Mouse (Mus musculus) heart, embryonic 10.5 days (tissue): ENCODE results near the gene Atp6v1g2. TPM values are rescaled to one million over a fixed set of nuclear protein-coding genes. Genes with fewer than 3 reads are reported as not detected.

Experiments used
- DNase-seq: peaks from one replicate; pipeline ENCODE4 v3.0.0-alpha.2; 2017; ENCODE audit warnings: low spot score
- H3K27ac ChIP-seq: fragments of 300-500 bp; sonication (generic); 2 replicates; pipeline ENCODE4 v1.5.1; 2016; ENCODE audit warnings: mild to moderate bottlenecking
- H3K27me3 ChIP-seq: fragments of 300-500 bp; sonication (generic); 2 replicates; pipeline ENCODE4 v1.6.1; 2016; ENCODE audit warnings: mild to moderate bottlenecking; ENCODE audit not compliant: poor library complexity, insufficient read depth, severe bottlenecking
- H3K36me3 ChIP-seq: fragments of 300-500 bp; sonication (generic); 2 replicates; pipeline ENCODE4 v1.6.1; 2016; ENCODE audit warnings: mild to moderate bottlenecking, moderate library complexity
- H3K4me1 ChIP-seq: fragments of 300-500 bp; sonication (generic); 2 replicates; pipeline ENCODE4 v1.6.1; 2016; ENCODE audit warnings: mild to moderate bottlenecking
- H3K4me3 ChIP-seq: fragments of 300-500 bp; sonication (generic); 2 replicates; pipeline ENCODE4 v1.5.1; 2016; ENCODE audit warnings: mild to moderate bottlenecking, moderate library complexity
- H3K9me3 ChIP-seq: fragments of 300-500 bp; sonication (generic); 2 replicates; pipeline ENCODE4 v1.6.1; 2016; ENCODE audit warnings: mild to moderate bottlenecking, moderate library complexity
- WGBS: fragments of 180-500 bp; shearing (Covaris S2); methylation state at CpG from one replicate; pipeline ENCODE4 v1.1.7; 2016; 5-methylcytosine and 5-hydroxymethylcytosine counted together
- polyA plus RNA-seq: library from polyadenylated mRNA; unstranded; fragments of >200 nt; fragmentation: Nextera tagmentation; extraction: Ambion mirVana; gene quantifications from 2 replicates; pipeline ENCODE4 v1.2.1, GENCODE M21; 2016

The Atp6v1g2 gene
- polyA plus RNA-seq: 6.5 and 10.1 TPM in 2 replicates

DNA sequence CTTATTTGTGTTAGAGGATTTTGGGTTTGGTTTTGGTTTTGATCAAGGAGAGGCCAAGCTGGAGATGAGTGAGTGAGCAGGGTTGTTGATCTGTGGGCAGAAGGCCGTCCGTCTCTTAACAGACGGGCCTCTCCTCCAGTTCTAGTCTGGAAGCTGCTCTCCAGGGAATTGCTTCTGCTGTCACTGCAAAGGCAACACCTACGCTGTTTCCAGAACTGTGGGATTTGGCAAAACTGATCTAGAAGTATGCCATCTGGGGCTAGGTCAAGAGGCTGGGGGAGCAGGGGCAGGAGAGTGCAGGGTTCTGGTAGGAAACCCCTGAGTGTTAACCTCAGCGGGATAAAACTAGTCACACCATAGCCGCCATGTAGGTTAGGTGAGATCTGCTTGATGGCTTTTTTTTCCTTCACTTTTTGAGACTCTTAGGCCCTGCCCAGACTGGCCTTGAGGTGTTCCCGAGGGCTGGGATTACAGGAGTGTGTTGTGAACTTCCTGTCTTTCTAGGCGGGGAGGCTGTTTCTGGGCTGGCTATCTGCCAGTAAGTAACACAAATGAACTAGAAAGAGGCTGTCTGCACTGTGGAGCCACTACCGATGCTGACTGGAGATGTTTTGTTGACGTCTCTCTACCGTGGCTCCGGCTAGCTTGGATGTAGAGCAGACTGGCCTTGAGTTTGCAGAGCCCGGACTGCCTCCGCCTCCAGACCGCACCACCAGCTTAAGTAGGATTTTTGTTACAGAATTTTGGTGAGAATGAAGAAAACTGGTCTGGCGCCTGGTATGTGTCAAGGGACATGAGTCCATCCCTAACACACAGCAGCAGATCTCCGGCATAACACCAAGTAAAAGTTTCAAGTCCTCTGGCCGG is at the start of gene Atp6v1g2:
TSS of gene Atp6v1g2 (plus strand) at position 547 of the 867 bp plus-strand sequence.
- H3K9me3 ChIP-seq: no peaks in the 10 kb centered on the region
- H3K4me1 ChIP-seq: peaks cover 35% of the 10 kb centered on the region
- peak within 1 kb of the TSS; percentile 97 for H3K27ac ChIP-seq
- DNase-seq: no peak
- H3K27me3 ChIP-seq: no peaks in the 10 kb centered on the region
- H3K4me3 ChIP-seq: peak within 1 kb of the TSS; percentile 79
- 69% methylated on average over 18 of the region's 18 CpGs for WGBS
- peaks cover 40% of the 10 kb centered on the region for H3K36me3 ChIP-seq

DNA sequence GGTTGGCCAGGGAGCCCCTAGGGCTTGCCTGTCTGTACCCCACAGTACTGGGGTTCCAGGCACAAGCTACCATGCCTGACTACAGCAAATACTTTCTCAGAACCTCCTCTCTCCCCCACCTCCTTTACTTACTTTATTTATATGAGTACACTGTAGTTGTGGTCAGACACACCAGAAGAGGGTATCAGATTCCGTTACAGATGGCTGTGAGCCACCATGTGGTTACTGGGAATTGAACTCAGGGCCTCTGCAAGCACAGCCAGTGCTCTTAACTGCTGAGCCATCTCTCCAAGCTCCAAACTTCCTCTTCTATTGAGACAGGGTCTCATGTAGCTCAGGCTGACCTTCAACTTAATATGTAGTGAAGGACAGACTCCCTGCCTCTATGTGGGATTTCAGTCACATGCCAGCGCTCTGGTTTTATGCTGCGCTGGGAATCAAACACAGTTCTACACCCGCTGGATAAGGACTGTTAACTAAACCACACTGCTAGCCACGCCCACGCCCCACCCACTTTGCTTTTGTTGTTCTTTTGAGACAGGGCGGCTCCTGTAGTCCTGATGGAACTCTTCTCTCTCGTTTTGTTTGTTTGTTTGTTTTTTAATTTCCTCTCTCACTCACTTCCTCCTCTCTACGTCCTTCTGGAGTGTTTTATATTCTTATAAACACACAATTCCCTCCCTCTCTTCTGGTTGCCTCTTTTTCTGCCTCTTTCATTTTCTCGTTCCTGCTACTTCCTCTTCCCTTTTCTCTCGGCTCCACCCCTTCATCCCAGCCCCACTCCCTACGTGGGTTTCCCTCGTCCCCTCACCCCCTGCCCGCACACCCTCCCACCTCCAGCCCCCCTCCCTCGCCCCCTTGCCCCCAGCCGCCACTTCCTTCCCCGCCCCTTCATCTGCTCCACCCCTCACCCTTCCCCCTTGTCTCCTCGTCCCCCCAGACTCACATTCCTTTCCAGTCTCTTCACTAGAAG is 47.5 kb upstream of the Atp6v1g2 start:
- Histone ChIP-seq H3K4me1 (peaks cover 17% of the 10 kb centered on the region), H3K27ac (peak overlapping the region; percentile 83), H3K36me3 (no peaks in the 10 kb centered on the region), H3K27me3 (no peaks in the 10 kb centered on the region), H3K4me3 (peak overlapping the region; percentile 66), H3K9me3 (no peaks in the 10 kb centered on the region)
- peak; percentile 86 for DNase-seq
- WGBS: 3% methylated on average over 18 of the region's 18 CpGs

DNA sequence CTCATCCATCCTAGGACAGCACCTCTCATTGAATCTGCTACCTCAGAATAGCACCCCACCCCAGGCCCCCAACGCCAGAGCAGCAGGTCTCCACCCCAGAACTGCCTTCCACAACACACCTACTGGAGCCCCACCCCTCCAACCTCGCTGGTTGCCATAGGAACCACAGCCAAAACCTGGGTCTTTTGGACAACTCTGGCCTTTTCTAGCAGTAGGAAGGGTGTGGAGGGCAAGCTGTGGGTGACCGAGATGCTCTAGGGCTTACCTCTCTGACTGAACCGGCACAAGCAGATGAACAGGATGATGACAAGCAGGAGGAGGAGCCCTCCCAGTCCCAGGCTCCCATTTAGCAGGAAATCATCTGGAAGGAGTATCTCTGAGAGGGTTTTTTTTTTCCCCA is 46.8 kb upstream of the Atp6v1g2 start:
- H3K4me1 ChIP-seq: peaks cover 17% of the 10 kb centered on the region
- DNase-seq: no peak
- whole genome bisulfite sequencing: 0% methylated on average over 4 of the region's 4 CpGs

DNA sequence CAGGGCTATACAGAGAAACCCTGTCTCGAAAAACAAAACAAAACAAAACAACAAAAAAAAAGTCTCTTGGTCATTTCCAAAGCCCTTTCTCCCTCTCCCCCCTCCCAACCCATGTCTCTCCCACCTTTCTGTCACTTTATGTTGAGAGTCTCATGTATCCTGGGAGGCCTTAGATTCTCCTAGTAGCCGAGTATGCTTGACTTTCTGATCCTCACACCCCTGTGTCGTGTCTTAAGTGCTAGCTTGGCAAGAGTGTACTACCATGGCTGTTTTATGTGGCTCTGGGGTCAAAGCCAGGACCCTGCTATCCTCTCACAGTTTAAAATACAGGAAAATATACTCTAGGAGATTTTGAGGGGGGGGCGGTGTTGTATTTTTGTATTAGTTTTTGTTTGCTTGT is 46.1 kb upstream of the Atp6v1g2 start:
- Histone ChIP-seq H3K27ac (no peak overlapping the region), H3K4me3 (no peak overlapping the region)
- 73% methylated on average over 4 of the region's 4 CpGs for WGBS

More for the DNA sequence above, 46.8 kb upstream of the Atp6v1g2 start:
- Histone ChIP-seq H3K36me3 (no peaks in the 10 kb centered on the region), H3K9me3 (no peaks in the 10 kb centered on the region), H3K27ac (peak overlapping the region; percentile 83), H3K4me3 (peak overlapping the region; percentile 66), H3K27me3 (no peaks in the 10 kb centered on the region)

DNA sequence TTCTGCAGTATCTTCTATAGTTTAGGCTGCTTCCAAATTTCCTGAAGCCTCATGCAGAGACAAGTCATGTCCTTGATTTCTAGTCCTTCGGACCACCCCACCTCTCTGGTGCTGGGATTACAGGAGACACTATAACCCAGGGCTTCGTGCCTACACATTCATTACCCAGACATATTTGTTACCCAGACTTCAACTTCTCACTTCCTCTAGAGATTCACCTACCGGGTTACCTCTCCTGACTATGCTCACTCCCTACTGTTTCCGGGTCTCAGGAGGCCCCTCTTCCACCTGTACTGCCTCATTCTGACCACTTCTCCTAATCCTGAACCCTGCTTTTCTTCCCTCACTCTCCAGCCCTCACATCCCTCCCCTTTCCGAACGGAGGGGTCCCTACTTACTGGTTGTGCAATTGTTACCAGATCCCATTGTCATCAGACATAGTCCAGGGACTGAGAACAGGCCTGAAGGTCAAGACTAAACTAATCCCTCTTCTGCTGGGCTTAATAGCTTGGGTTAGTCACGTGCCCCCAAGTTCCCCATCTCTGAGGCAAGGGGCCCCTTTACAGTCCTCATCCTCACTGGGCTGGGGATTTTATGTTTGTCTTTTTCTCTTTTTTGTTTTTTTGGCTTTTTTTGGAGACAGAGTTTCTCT is 45.4 kb upstream of the Atp6v1g2 start, which contains the start of gene Lst1:
TSS of gene Lst1 (minus strand) at position 481 of the 652 bp plus-strand sequence.
- WGBS: 76% methylated on average over 7 of the region's 7 CpGs
- peaks cover 17% of the 10 kb centered on the region for H3K4me1 ChIP-seq
- DNase-seq: no peak
- peaks cover 4% of the 10 kb centered on the region; the same call in 1 of the 2 replicates for H3K27me3 ChIP-seq
- no peaks in the 10 kb centered on the region for H3K36me3 ChIP-seq
- no peaks in the 10 kb centered on the region for H3K9me3 ChIP-seq
- H3K4me3 ChIP-seq: no peak within 1 kb of the TSS
- H3K27ac ChIP-seq: 0 out of 2 replicates have a peak within 1 kb of the TSS, but pooled peaks have one; percentile 42

More for the DNA sequence above, 46.1 kb upstream of the Atp6v1g2 start:
- Histone ChIP-seq H3K36me3 (no peaks in the 10 kb centered on the region), H3K4me1 (peaks cover 17% of the 10 kb centered on the region), H3K27me3 (no peaks in the 10 kb centered on the region), H3K9me3 (no peaks in the 10 kb centered on the region)
- no peak for DNase-seq

DNA sequence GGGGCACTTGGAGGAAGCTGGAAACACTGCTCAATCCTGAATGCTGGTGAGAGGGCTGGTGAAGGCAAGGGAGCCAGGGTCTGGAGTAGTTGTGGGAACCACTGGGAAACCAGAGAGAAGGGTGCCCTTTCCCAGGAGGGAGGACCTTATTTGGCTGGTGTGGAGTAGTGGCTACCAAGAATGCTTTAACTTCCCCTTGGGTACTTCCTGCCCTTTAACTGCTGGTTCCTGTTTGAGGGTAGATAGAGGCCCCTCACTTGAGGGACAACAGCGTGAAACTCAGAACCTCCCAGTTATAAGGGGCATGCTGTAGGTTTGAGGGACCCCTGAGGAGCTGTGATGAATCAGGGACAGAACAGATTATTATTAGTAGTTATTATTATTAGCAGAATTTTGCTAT is 44.3 kb upstream of the Atp6v1g2 start:
- 43% methylated on average over 1 of the region's 1 CpGs for WGBS
- Histone ChIP-seq H3K4me3 (no peak overlapping the region), H3K27me3 (peaks cover 14% of the 10 kb centered on the region), H3K27ac (0 out of 2 replicates have a peak overlapping the region, but pooled peaks have one; percentile 42), H3K4me1 (peaks cover 22% of the 10 kb centered on the region), H3K9me3 (no peaks in the 10 kb centered on the region), H3K36me3 (no peaks in the 10 kb centered on the region)
- DNase-seq: no peak

DNA sequence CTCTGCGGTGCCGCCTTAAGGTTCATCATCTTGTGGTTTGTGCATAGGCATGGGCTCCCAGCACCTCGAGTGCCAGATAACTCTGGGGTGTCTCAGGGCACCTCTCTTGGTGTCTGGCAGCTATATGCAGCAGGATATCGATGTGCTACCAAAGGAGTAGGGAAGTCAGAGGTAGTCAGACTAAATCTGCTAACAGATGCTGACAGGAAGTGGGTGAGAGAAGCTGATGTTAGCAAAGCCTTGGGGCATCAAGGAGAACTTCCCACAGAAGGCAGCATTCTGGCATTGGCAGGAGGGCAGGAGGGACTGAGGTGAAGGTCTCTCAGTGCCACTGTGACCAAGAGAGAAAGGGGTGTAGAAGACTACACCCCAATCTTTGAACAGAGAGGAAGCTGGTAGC is 43.4 kb upstream of the Atp6v1g2 start:
- WGBS: 56% methylated on average over 4 of the region's 4 CpGs
- H3K4me3 ChIP-seq: no peak overlapping the region
- H3K27me3 ChIP-seq: peaks cover 23% of the 10 kb centered on the region
- H3K9me3 ChIP-seq: no peaks in the 10 kb centered on the region
- H3K27ac ChIP-seq: no peak overlapping the region
- H3K36me3 ChIP-seq: no peaks in the 10 kb centered on the region
- H3K4me1 ChIP-seq: peaks cover 30% of the 10 kb centered on the region
- no peak for DNase-seq

DNA sequence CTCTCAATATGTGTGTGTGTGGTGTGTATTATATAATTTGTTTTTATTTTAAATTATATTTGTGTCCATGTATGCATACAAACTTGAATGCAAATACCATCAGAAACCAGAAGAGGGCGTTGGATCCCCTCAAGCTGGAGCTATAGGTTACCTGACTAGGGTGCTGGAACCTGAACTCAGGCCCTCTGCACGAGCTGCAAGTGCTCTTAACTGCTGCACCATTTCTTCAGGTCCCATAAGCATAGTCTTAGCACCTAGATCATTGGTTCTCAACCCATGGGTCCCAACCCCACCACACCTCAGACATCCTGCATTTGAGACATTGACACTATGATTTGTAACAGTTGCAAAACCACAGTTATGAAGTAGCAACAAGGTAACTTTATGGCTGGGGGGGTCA is 41.7 kb upstream of the Atp6v1g2 start:
- H3K4me3 ChIP-seq: no peak overlapping the region
- H3K27me3 ChIP-seq: peaks cover 40% of the 10 kb centered on the region
- H3K36me3 ChIP-seq: no peaks in the 10 kb centered on the region
- H3K9me3 ChIP-seq: no peaks in the 10 kb centered on the region
- peaks cover 34% of the 10 kb centered on the region for H3K4me1 ChIP-seq
- 54% methylated on average over 2 of the region's 2 CpGs for WGBS
- no peak overlapping the region for H3K27ac ChIP-seq
- DNase-seq: no peak

DNA sequence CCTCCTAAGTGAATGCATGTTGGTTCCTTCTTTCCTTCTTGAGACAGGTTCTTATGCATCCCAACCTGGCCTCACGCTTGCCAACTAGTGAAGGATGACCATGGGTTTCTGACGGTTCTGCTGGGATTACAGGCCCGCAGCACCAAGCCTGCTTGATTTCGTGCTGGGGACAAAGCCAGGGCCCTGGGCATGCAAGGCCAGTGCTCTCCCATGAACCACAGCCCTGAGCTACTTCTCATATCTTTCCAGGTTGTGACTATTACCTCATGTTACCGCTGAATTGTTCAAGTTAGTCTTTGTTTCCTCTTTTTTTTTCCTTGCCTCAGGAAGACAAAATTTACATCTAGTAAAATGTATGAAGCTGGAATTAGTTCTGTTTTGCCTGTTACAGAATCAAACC is 40.5 kb upstream of the Atp6v1g2 start:
- no peak for DNase-seq
- H3K4me3 ChIP-seq: no peak overlapping the region
- H3K9me3 ChIP-seq: no peaks in the 10 kb centered on the region
- no peaks in the 10 kb centered on the region for H3K36me3 ChIP-seq
- no peak overlapping the region for H3K27ac ChIP-seq
- peaks cover 34% of the 10 kb centered on the region for H3K4me1 ChIP-seq
- H3K27me3 ChIP-seq: peaks cover 52% of the 10 kb centered on the region
- WGBS: 75% methylated on average over 5 of the region's 5 CpGs

DNA sequence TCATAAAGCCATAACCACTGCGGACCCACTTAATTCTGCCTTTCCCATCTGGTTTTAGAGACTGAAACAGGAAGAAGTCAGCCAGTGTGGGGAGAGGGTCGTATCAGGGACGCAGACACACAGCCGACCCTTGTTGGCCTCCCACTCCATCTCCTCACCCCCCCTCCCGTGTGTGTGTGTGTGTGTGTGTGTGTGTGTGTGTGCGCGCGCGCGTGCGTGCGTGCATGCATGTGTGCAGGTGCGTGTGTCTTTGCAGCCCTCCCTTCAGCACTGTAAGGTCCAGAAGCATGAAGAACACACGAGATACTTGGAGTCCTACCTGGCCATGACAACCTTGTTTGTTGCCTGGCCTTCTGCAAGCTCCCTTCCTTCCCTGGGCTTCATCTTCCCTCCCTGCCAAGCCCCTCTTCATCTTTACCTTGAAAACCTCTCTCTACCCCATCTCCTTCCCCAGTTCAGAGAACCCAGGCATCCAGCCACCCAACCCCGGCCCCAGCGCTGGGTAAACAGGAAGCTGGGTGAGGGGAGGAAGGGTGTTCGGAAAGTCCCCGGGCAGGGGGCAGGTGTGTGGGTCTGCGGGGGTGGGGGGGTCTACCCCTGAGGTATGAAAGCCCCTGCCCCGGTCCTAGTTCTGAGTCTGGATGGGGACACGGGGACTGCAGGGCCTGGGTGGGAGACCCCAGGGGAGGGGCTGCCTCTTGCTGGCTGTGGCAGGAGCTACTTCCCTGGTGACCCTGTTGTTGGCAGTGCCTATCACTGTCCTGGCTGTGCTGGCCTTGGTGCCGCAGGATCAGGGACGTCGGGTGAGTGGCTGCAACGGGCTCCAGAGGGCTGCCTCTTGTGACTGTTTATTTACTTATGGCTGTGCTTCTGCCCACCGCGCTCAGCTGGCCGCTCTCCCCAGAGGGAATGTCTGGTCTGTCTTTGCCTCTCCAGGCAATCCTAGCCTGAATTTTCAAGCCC is 39.3 kb upstream of the Atp6v1g2 start, which contains the start of gene Ltb:
TSS of gene Ltb (plus strand) at position 559 of the 963 bp plus-strand sequence.
- WGBS: 53% methylated on average over 28 of the region's 28 CpGs
- Histone ChIP-seq H3K9me3 (no peaks in the 10 kb centered on the region), H3K36me3 (no peaks in the 10 kb centered on the region), H3K27me3 (peaks cover 62% of the 10 kb centered on the region), H3K27ac (peak within 1 kb of the TSS; percentile 47; the same call in 1 of the 2 replicates), H3K4me1 (peaks cover 34% of the 10 kb centered on the region), H3K4me3 (peak within 1 kb of the TSS; percentile 62)
- DNase-seq: no peak

DNA sequence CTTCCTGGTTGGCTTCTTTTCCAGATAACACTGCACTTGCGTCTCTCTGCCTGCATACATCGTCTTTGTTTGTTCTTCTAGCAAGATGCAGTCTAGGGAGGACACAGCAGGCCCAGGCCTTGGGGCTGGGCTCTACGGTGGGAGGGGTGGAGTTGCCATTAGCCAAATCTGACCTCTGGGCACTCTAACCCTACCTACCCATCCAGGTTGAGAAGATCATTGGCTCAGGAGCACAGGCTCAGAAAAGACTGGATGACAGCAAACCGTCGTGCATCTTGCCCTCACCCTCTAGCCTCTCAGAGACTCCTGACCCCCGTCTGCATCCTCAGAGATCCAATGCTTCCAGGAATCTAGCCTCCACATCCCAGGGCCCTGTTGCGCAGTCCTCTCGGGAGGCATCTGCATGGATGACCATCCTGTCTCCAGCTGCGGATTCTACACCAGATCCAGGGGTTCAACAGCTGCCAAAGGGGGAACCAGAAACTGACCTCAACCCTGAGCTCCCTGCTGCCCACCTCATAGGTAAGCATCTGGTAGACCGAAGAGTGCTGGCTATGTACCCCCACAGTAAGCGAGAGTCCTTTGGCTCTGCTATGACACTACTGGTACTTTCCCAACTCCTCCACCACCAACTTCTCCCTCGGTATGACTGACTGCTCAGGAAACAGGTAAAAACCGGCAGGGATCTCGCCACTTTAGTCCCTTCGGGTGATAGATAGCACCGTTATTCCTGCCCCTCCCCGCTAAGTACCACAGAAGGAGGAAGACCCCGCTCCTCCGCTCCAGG is 38.4 kb upstream of the Atp6v1g2 start:
- H3K27me3 ChIP-seq: peaks cover 71% of the 10 kb centered on the region
- peak overlapping the region; percentile 62 for H3K4me3 ChIP-seq
- H3K27ac ChIP-seq: peak overlapping the region; percentile 47

More for the DNA sequence above, 38.4 kb upstream of the Atp6v1g2 start:
- H3K9me3 ChIP-seq: no peaks in the 10 kb centered on the region
- DNase-seq: no peak
- H3K4me1 ChIP-seq: peaks cover 29% of the 10 kb centered on the region
- no peaks in the 10 kb centered on the region for H3K36me3 ChIP-seq
- 37% methylated on average over 19 of the region's 19 CpGs for WGBS
